Mouse (Mus musculus): ENCODE data around the gene Fkbpl.

DNA sequence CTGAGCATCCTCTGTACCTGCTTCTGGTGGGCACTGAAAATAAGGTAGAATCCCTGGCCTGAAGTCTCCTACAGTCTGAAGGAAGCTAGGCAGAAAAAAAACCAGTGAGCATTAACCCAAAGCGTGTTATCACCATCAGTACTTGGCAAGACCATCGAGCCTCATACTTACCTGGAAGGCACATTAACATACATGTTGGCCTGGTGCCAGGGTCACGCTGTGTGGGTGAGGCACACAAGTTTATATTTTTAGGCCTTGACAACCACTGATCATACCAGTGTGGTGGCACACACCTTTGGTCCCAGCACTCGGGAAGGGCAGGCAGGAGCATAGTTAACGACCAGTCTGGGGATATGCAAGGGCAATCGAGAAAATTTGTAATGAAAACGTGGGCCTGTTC, 36.6 kb upstream of the Fkbpl start:
- TF ChIP-seq CTCF (IDR thresholded peaks at IDR 0.05; ENCODE audit: low read depth, low read length), result no peak
- TF ChIP-seq POLR2AphosphoS5 (IDR thresholded peaks at IDR 0.05; ENCODE audit: insufficient replicate concordance, low read depth, low read length), result no peak
- TF ChIP-seq GATA1 (IDR thresholded peaks at IDR 0.05; ENCODE audit: borderline replicate concordance, low read length), result no peak
- TF ChIP-seq TAL1 (conservative IDR thresholded peaks at IDR 0.05; ENCODE audit: low read depth, low read length), result no peak
